Mouse (Mus musculus): ENCODE measurements around the gene Utp11.

- TF ChIP-seq POLR2A (IDR thresholded peaks at IDR 0.05; ENCODE audit: extremely low read depth, insufficient read depth, low read length) (no peak), CTCF (IDR thresholded peaks at IDR 0.05; ENCODE audit: low read depth, low read length) (no peak)
Measured at GRCm38 (mm10) chr4:124664604-124665003, 28.8 kb downstream of the Utp11 start.
